Mouse (Mus musculus) heart, postnatal 0 days (tissue): ENCODE measurements around the gene Clybl.

Experiments
- CTCF ChIP-seq: IDR thresholded peaks from 2 replicates; pipeline ENCODE4 v1.5.1; 2016; ENCODE audit warnings: antibody characterized with exemption, control low read depth, low read depth
- EP300 ChIP-seq: IDR thresholded peaks from 2 replicates; pipeline ENCODE4 v1.6.1; 2016; ENCODE audit warnings: antibody characterized with exemption, low read depth

DNA sequence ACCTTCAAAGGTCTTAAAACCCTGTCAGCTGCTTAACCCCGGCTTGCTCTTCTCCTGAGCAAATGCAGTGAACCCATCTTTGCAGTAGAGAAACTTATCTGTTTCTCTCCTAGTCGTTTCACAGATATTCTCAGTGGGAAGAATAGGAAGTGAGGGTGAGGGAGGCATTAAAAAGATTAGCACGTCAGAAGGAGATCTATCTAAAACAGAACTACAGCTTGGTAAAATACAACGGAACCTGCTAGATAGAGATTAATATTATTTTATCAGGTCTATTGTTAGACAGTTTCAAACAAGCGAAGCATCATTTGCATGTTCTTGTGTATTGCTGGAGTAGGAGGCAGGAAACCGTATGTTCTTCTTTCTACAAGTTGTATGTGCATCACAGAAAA, 42.6 kb downstream of the Clybl start:
- TF ChIP-seq CTCF = no peak
- no peak for TF ChIP-seq EP300
